Mouse (Mus musculus) adrenal gland, postnatal 14 days (tissue): Measurements from ENCODE around the gene Tnks1bp1. TPM values are rescaled to one million over a fixed set of nuclear protein-coding genes. Genes with fewer than 3 reads are reported as not detected.
A peak's percentile ranks its signal among the peaks of the same experiment; 100 is the strongest.

Experiments used
- DNase-seq: peaks from one replicate; pipeline ENCODE4 v3.0.0; 2021; ENCODE audit warnings: mixed read lengths
- total RNA-seq: library from RNA; stranded (reverse); gene quantifications from 2 replicates; pipeline ENCODE4 v1.2.3, GENCODE M21; 2021

The Tnks1bp1 gene
- total RNA-seq, 1 experiment from 2014 or later: 111 TPM

DNA sequence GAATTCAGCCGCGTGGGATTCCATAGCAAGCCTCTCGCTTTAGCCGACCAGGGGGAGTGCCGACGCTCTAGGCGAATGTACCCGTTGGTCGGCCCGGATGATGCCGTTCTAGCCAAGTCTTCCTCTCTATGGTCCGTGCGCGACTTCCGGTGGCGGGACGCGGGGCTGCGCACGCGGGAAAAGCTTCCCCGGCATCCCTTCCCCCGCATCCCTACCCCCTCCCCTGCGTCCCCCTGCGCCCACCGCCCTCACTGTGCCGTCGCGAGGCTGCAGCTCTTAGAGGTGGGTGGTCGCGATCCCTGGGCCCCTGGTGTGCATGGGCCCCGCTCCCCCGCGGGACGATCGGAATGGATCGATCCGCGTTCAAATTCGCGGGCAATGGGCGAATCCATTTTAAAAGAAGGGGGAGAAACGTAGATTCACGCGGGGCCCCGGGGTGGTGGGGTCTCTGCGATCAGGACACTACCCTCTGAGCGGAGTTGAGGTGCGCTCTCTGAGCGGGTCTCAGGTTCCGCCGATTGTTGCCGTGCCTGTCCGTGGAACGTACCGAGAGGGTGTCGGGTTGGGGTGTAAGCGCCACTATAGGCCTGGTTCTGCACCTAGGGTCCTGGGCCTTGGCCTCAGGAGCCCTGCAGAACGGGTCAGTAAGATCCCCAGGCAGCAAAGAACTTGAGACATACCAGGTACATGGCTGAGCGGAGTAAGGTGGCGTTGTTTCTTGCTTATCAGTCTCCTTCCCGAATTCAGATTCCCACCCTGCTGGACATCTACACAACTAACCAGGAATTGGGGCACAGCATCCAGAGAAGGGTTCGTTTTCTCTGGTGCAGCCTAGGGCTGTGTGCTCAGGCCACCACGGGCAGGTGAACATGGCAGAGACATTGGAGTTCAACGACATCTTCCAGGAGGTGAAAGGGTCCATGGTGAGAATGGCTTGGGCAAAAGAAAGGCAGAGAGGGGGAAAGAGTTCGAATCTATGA, 10.5 kb upstream of the Tnks1bp1 start, which contains the start of the genes Ssrp1 and P2rx3:
Ssrp1 (plus strand) TSS at position 188 of the 980 bp plus-strand sequence.
P2rx3 (minus strand) TSS at position 416 of the 980 bp plus-strand sequence.
- DNase-seq: peak; percentile 94

DNA sequence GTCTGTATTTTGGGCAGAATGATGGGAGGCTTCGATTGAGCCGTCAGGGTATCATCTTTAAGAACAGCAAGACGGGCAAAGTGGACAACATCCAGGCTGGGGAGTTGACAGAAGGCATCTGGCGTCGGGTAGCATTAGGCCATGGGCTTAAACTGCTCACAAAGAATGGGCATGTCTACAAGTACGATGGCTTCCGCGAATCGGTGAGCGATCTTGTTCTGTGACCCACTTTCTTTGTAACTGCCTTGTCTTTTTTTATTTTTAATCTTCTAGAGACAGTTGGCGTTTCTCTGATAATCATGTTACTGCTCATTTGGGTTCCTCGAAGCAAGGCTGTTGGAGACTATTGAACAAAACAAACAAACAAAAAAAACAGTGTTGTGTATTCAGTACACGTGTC, 9.5 kb upstream of the Tnks1bp1 start:
- no peak for DNase-seq

DNA sequence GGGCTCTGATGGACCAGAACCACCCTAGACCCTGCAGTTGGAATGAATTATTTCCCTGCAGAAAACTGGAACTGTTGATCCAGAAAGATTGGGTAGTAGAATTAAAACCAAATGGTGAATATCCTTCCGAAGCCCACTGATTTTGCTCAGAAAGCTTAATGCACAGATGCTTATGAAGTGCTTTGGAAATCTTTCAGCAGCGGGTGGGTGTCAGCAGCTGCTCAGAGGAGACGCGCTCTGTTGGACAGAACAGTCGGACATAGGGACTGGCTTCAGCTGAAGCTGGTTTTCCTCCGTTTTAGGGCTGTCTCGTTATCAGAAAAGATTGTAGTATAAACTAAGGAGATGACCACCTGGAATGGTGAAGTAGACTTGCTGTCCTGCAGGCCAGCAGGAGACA, 4.2 kb upstream of the Tnks1bp1 start:
- DNase-seq: no peak

DNA sequence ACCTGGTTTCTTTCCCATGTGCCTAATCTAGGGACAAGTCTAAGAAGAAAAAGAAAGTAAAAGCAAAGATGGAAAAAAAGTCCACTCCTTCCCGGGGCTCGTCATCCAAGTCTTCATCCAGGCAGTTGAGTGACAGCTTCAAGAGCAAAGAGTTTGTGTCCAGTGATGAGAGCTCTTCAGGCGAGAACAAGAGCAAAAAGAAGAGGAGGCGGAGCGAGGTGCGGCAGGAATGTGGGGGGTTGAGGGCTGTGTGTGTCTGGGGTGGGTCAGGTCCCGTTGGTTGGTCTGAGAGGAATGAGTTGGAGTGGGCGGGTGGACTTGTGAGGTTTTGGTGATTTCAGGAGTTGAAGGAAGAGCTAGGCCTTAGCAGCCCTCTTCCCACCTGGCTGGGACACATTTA, 1.6 kb upstream of the Tnks1bp1 start:
- no peak for DNase-seq

DNA sequence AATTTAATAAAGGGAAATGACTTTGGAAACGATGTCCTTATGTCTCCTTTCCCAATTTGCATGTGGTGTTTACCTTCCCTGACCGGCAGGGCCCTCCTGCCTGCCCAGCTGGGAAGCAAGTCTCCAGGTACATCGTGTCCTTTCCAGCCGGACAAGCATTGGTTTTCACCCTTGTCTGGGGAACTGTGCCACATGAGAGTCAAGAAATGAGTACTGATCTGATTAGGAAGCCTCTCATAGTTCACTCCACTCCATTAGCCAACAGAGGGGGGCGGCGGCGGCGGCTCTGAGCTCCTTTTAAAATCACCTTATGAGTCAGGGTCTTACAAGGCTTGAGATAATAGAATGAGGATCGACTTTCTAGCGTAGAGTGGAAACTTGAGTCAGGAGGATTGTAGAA, 741 bp upstream of the Tnks1bp1 start:
- DNase-seq: peak; percentile 44

DNA sequence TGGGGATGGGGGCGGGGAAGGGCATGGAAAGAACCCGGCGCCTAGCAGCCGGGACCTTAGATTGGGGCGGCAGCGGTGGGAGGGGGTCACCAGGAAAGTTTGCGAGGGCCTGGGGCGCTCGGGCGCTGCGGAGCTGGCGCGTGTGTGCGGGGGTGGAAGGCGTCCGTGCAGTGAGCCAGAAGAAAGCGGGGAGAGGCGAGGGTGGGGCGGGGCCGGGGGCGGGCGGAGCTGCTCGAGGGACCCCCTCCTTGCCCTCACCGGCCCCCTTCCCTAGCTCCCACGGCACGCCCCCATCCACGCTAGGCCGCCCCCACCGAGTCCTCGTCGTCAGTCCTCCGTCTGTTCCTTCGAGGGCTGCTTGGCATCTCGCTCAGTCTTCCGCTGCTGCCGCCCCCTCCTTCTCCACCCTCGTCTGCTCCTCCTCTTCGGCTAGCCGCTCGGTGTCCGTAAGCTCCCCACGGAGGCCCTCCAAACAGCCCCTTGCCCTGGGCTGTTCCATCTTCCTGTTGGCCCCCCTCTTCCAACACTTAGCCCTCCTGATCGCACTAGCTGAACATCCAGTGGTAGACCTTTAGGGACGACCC, 438 bp downstream of the Tnks1bp1 start:
- DNase-seq: peak; percentile 82

DNA sequence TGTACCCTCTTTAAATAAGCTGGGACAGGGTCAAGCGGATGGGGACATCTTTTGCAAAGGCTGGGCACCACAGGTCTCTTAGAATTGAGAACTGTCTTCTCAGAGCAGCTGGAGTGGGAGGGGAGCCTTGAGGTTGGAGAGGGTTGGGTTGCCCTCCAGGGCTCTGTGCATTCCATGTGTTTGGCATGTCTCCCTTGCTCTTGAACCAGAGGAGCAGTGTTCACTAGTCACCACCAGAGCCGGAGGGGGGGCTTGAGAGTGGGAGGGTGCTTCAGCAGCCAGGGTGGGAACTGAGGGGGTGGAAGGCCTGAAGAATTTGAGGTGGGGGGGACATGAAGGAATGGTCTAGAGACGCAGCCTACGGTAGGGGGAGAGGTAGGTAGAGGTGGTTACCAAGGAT, 1.5 kb downstream of the Tnks1bp1 start:
- DNase-seq: no peak

DNA sequence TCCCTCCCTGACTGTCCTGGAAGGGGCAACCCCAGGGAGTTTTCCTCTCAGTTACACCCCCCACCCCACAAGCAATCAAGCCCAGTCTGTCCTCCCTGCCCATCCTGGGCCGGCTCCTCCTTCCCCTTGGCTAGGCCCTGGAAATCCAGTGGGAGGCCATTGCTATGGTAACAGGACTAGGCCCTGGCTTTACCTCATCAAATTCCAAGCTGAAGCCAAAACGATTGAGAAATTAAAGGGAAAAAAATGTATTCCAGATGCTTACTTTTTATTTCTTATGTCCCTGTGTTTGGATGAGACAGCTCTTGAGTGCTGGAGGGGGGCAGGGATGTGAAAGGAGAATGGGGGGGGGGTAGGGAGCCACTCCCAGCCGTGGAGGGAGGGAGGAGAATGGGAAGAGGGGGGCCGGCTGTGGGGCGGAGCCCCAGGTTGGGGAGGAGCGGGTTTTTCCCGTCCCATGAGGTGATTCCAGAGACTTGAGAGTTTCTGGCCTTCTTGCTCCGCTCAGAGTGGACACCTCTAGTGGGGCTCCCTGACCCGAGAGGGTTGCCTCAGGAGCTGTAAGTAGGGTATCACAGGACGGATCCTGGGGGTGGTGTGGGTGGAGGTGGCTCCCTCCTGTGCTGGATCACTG, 2.3 kb downstream of the Tnks1bp1 start:
- peak; percentile 88 for DNase-seq

DNA sequence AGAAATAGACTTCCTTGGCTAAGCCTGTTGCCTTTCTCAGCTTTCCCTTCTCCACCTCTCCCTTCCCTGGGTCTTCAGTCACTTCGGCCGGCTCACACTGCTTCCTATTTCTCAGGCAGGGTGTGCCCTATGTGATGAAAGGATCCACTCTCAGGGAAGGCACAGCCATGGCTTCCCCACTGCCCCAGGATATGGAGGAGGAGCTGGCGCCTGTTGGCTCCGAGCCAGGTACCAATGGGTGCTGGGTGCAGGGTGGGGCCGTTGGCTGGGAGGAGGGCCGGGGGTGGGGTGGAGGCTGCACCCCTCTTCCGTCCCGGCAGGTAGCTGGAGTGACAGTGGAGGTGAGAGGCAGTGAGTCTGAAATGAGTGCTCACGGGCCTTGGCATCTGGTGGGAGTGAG, 2.9 kb downstream of the Tnks1bp1 start:
- DNase-seq: peak; percentile 72

DNA sequence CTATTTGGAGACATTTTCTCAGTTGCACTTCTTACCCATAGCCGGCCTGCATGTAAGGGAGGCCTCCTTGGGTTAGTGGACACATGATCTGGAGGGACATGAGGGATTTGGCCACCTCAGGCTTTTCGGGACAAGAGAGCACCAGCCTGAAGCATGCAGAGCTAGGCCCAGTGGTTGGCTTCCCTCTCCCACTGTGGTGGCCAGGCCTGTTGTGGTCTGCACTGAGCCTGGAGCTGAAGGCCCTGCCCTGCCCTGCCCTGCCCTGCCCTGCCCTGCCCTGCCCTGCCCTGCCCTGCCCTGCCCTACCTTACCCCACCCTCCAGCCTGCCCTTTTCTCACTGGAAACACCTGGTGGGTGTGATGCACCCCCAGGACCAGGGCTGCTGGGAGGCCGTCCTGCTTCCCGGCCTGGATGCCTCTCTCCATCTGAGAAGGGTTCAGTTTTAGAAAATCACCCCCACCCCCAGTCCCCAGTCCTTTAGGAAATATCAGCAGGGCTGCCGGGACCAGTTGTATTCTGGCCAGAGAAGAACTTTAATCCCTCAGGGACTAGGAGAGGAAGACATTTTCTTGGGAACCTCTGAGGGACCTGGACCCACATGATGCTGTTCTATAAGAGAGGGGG, 5.5 kb downstream of the Tnks1bp1 start:
- DNase-seq: no peak

DNA sequence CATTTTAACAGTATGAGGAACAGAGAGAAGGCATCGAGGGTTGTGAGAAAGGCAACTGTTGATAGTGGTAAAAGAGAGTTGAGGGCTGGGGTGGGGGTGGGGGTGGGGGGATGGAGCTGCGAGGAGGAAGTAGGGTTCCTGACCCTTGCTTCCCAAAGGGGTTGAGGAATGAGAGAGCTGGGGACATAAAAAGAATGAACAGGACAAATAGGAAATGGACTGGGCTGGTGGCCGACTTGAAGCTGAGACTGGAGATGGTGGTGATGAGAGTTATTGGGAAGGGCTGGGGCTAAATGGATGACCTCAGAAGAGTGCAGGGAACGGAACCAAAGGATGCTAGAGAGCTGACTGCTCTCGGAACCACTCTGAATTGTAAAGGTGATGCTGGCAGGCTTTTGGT, 8.9 kb downstream of the Tnks1bp1 start:
- DNase-seq: no peak

DNA sequence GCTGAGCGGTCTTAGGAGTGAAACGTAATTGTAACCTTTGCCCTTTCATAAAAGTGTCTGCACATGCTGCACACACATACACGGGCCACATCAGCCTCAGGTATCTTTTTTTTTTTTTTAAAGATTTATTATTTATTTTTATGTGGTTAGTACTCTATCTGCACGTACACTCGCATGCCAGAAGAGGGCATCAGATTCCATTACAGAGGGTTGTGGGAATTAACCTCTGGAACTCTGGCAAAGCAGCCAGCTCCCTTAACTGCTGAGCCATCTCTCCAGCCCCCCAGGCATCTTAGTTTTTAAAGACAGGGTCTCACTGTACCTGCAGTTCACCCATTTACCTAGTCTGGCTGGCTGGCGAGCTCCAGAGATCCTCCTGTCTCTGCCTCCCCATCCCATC, 11.9 kb downstream of the Tnks1bp1 start:
- no peak for DNase-seq

DNA sequence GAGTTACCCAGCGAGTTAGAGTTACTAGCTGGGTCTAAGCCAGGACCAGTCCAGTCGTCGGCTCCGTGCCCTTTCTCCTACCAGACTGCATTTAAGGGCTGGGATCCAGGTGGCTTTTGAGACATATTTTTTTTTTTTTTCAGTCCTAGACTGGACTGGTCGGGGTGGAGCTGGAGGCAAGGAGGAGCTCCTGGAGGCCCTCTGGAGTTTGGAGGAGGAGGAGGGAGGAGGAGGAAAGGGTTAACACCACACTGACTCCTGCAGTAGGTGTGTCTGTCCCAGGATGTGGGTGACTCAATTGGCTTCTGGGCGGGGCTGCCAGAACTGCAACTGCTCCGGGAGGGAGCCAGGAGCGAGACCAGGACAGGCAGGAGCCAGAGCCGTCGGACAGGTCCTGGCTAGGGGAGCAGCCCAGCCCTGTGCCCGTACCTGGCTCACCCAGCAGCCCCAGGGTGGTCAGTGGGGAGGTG, 12.8 kb downstream of the Tnks1bp1 start:
- DNase-seq: peak; percentile 91

DNA sequence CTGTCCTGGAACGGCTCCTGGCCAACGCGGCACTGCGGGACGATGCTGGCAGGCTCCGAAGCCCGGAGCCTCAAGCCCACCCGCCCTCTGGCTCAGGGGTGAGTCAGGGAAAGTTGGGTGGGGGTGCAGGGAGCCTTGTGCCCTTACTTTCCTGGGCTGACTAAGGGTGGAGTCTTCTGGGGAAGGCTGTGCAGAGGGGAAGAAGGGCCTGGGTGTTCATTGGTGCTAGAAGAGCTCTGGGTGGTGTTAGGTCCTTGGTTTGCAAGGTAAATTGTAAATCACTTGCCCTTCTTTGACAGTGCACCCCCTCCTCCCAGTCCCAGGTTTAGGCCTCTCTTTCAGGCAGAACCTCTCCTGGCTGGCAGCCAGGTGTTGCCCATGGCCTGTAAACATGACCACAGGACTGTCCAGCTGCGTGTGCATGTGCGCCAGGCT, 13.3 kb downstream of the Tnks1bp1 start:
- DNase-seq: peak; percentile 81

DNA sequence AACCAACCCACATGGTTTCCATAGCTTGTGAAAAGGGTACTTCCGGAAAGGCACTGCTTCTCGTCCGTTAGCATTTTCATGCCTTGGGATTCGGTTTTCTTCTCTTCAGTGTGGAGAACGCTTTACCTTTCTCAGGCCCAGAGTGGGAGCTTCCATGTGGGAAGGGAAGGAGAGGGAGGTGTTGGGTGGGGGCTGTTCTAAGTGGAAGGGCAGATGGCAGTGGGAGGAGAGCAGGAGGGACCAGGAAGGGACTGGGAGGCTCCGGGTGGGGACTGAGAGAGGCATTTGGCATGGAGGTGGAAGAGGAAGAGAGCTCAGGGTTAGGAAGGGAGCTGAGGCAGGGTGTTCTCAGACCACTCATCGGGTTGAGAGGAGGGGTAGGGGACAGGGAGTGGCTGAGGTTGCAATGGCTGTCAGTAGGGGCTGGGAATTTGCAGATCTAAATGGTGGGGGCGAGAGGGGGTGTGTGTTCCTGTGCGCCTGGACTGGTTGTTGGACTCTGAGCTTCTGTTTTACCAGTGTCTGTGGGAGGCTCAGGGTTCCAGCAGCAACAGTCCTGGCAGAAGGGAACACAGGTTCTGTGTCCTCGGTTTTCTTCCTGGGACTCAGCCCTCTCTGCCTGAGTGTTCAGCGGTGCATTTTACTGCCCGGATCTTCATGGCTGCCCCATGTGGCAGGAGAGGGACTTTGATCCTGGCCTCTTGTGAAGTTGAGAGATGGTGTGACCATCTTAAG, 17.5 kb downstream of the Tnks1bp1 start:
- DNase-seq: no peak

DNA sequence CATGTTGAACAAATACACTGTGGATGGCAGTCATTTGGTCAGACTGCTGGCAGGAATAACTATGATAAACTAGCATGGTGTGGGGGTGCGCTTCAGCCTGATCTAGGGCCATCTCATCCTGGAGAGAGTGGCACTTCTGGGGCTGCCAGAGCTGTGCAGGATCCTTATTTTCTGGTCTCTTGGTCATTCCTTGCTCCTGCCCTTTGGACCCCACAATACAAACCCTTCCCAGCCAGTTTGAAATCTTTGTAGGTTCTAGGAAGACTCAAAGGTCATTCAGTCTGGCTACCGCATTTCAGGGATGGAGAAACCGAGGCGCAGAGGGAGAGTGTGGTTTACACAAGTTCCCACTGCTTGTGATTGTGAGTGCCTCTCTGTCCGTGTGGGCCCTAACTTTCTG, 19.1 kb downstream of the Tnks1bp1 start:
- no peak for DNase-seq

DNA sequence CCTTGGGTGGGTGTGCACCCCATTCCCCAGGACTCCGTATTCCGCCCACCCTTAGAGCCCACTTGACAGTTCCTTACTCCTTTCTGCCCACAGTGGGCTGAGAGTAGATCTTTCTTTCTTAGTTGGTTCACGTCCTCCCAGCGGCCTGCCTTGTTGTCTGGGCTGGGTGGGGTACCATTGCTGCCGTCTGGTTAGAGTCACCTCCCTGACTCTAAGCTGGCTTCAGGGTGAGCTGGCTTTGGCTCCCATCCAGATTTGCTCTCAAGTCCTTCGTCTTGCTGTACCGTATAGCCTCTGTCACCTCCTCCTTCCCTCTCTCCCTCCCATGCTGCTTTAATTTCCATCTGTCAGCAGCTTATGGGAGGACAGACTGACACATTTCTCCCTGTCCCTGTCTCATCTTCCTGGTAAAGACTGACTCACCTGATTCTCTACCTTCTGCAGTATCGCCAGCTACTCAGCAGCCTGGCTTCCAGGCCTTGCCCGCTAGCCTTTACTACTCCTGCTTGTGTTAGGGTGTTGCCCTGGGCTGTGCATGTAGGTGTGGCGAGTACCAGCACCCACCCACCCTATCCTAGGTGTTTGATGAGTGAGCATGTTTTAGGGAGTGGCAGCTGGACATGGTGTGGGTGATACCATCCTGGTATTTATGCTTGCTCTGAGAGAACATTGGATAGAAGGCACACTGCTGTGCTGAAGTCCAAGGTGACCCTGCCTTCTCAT, 20.2 kb downstream of the Tnks1bp1 start:
- no peak for DNase-seq

DNA sequence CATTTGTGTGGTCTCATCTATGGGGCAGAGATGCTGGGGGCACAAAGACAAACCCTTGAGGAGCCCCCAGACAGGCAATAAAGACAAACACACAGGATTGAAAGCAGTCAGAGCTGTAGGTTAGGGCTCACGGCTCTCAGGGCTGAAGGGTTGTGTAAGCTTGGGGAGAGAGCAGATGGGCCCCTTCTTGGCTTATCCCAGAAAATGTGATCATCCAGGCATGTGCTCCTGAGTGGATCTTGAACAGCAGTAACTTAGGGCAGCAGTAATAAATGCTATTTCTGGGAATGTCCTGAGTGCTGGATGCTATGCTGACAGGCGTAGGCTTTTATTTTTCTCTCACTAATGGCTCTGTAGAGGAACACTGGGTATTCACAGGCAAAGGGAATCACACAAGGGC, 20.8 kb downstream of the Tnks1bp1 start:
- DNase-seq: no peak

DNA sequence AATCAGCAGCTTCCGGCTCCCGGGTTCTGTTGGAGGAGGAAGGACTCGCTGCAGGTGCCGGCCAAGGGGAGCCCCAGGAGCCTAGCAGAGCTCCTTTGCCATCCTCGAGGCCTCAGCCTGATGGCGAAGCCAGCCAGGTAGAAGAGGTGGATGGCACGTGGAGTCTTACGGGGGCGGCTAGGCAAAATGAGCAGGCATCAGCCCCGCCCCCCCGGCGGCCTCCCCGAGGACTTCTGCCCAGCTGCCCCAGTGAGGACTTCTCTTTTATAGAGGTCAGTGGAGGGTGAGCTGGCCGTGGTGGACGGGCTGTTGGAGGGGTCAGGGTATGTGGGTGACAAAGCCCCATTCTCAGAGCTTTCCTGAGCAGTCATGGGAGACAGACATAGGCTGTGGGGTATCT, 22.3 kb downstream of the Tnks1bp1 start:
- DNase-seq: no peak

DNA sequence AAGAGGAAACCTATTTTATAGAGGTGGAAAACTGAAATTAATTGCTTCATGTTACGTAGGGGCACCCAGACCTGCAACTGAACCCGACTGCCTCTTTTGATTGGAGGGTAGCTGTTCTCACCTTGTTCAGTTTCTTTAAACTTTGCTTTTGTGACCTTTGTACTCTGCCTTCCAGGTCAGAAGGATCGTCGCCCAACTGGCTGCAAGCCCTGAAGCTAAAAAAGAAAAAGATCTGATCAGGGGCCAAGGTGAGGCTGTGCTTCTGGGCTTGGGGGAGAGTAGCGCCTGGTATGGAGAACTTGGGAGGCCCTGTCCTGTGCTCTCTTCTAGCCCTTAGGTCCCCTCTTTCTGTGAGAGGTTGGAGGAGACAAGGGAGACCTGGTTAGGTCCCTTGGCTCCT, 24.1 kb downstream of the Tnks1bp1 start:
- peak; percentile 50 for DNase-seq

DNA sequence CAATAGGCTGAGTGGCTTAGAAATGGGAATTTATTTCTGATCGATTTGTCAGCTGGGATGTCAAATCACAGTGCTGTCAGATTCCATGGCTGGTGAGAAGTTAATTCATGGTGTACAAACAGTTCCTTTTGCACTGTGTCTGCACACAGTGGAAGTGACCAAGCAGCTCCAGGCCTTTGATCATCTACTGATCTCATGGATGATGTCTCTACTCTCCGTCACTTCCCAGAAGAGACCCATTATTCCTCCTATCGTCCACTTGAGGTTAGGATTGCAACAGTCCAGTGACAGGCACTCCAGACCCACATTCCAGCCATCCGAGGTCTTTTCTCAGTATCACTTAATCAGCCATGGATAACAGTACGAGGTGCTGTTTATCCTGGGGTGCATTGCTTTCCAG, 25.9 kb downstream of the Tnks1bp1 start:
- DNase-seq: no peak
